Mouse (Mus musculus): ENCODE measurements around the gene Tbrg1. TPM values are rescaled to one million over a fixed set of nuclear protein-coding genes. Genes with fewer than 3 reads are reported as not detected.

Gene Tbrg1
- polyA plus RNA-seq, 1 experiment from 2014 or later = 105 TPM

DNA sequence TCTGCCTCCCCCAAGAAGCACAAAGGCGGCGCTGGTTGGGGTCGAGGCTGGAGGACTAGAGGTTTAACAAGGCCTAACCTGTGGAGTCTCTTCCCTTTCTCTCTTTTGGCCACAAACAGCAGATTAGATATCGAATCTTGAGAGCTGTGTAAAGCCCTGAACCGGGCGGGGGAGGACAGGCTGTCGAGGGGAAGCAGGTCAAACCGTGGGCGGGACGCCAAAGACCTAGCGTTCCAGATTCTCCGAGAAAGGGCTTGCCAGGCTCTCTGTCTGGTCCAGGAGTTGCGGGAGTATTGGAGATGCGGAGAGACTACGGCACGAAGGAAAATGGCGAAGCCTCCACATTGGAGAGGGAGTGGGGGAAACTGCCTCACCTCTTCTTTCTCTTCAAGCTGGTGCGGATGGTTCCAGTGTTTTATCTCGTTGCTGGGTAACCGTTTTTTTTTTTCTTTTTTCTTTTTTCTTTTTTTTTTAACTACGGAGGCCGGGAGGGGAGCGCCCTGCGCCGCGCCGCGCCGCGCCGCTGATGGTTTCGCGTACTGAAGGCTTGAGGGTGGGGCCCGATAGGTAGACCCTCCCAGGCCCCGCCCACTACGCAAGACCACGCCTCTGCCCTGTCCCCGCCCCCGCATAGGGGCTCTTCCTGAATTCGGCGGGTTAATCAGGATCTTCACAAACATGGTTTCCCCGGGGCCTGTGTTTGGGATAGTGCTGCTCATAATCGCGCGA, 43.8 kb downstream of the Tbrg1 start, which contains the start of gene Spa17:
Gene Spa17 (minus strand): TSS at position 541 of the 729 bp plus-strand sequence.
- H3K27ac ChIP-seq (ENCODE audit: low read length) = peak within 1 kb of the TSS; percentile 82
- no peaks in the 10 kb centered on the region for H3K27me3 ChIP-seq (ENCODE audit: control insufficient read depth, insufficient read depth, low read length)

DNA sequence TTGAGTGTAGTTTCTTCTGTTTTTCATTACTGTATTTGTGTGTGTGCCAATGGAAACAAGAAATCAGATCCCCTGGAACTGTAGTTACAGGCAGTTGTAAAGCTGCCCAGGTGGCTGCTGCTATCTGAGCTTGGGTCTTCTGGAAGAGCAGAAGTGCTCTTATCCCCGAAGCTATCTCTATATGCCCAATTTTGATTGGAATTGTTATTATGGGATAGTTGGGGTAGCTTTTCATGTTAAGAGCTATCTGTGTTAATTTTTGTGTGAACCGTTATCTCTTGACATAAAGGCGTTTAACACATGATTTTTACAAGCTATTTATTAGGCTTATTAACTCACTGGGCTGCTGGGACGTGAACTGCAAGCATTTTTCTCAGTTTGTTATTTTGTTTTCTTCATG, 47.6 kb downstream of the Tbrg1 start:
- Histone ChIP-seq H3K27me3 (ENCODE audit: control insufficient read depth, insufficient read depth, low read length) (no peaks in the 10 kb centered on the region), H3K9me3 (replicated peaks; ENCODE audit: control insufficient read depth, low read length) (no peaks in the 10 kb centered on the region), H3K4me3 (ENCODE audit: low read length) (no peak overlapping the region), H3K27ac (ENCODE audit: low read length) (no peak overlapping the region), H3K4me1 (ENCODE audit: control insufficient read depth, insufficient read depth, low read length) (peaks cover 7% of the 10 kb centered on the region; the same call in 1 of the 2 replicates), H3K9ac (ENCODE audit: low read length) (no peak overlapping the region), H3K4me2 (ENCODE audit: low read depth, low read length) (no peak overlapping the region), H3K36me3 (ENCODE audit: control insufficient read depth, insufficient read depth) (no peaks in the 10 kb centered on the region)
- 64% methylated on average over 4 of the region's 4 CpGs for WGBS
- no peak for ATAC-seq (replicated peaks; ENCODE audit: extremely low read depth, insufficient read depth, low FRiP score)

More for the DNA sequence above, 43.8 kb downstream of the Tbrg1 start, which contains the start of gene Spa17:
- Histone ChIP-seq H3K9me3 (replicated peaks; ENCODE audit: control insufficient read depth, low read length) (no peaks in the 10 kb centered on the region), H3K4me3 (ENCODE audit: low read length) (peak within 1 kb of the TSS; percentile 76), H3K4me2 (ENCODE audit: low read depth, low read length) (peak within 1 kb of the TSS; percentile 93), H3K4me1 (ENCODE audit: control insufficient read depth, insufficient read depth, low read length) (peaks cover 7% of the 10 kb centered on the region; the same call in 1 of the 2 replicates), H3K36me3 (ENCODE audit: control insufficient read depth, insufficient read depth) (no peaks in the 10 kb centered on the region), H3K9ac (ENCODE audit: low read length) (peak within 1 kb of the TSS; percentile 81)
- under 1% methylated on average over 45 of the region's 45 CpGs for WGBS
- peak; percentile 98 for ATAC-seq (replicated peaks; ENCODE audit: extremely low read depth, insufficient read depth, low FRiP score)

DNA sequence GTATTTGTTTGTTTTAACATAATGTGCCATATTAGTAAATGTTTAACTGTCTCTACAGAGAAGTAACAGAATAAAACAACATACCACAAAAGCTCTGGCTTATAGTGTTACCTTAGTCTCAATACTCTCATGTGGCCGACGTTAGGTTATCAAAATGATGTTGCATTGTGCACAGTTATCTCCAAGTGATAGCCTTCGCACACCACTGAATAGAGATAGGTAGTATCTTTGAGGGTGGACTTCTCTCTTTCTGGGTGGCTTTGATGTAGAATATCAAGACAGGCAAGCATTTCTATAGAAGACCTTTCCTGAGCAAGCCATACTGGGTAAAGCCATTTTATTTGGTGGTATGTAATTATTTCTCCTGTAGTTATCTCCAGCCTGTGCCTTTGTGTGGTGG, 52.0 kb downstream of the Tbrg1 start:
- Histone ChIP-seq H3K9me3 (replicated peaks; ENCODE audit: control insufficient read depth, low read length) (no peaks in the 10 kb centered on the region), H3K9ac (ENCODE audit: low read length) (no peak overlapping the region), H3K36me3 (ENCODE audit: control insufficient read depth, insufficient read depth) (no peaks in the 10 kb centered on the region), H3K4me2 (ENCODE audit: low read depth, low read length) (no peak overlapping the region), H3K27ac (ENCODE audit: low read length) (no peak overlapping the region), H3K4me3 (ENCODE audit: low read length) (no peak overlapping the region), H3K27me3 (ENCODE audit: control insufficient read depth, insufficient read depth, low read length) (no peaks in the 10 kb centered on the region), H3K4me1 (ENCODE audit: control insufficient read depth, insufficient read depth, low read length) (no peaks in the 10 kb centered on the region)
- 83% methylated on average over 3 of the region's 3 CpGs for WGBS
- ATAC-seq (replicated peaks; ENCODE audit: extremely low read depth, insufficient read depth, low FRiP score) = no peak

DNA sequence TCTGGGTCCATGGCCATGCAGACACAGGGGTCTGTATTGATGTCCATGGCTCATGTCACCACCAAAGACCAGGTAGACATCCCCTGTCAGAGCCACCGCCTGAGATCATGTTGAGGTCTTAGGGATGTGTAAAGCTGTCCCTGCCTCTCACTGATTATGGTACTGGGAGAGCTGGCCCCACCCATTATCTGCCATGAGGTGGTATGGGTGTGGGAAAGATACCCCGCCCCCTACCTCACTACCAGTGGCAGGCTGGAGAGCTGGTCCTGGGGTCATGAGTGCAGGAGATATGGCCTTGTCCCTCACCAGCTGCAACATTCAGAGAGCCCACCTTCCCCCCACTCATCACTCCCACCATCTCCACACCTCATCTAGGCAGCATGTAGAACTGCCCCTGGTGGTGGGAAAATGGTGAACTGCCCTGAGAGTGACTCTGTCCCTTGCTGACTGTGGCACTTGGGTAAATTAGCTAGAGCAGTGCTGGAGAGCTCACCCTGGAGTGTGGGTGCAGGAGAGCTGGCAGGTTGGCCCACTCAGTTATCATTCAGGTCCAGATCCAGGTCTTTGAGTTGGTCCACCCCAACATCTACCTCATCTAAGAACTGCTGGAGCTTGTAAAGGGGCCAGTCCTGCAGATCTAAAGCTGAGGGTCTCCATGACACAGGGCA, 56.4 kb downstream of the Tbrg1 start:
- no peaks in the 10 kb centered on the region for H3K4me1 ChIP-seq (ENCODE audit: control insufficient read depth, insufficient read depth, low read length)
- 82% methylated on average over 2 of the region's 2 CpGs for WGBS
- no peaks in the 10 kb centered on the region for H3K36me3 ChIP-seq (ENCODE audit: control insufficient read depth, insufficient read depth)
- no peak overlapping the region for H3K4me3 ChIP-seq (ENCODE audit: low read length)
- no peak overlapping the region for H3K9ac ChIP-seq (ENCODE audit: low read length)
- H3K4me2 ChIP-seq (ENCODE audit: low read depth, low read length) = no peak overlapping the region
- no peaks in the 10 kb centered on the region for H3K9me3 ChIP-seq (replicated peaks; ENCODE audit: control insufficient read depth, low read length)
- H3K27me3 ChIP-seq (ENCODE audit: control insufficient read depth, insufficient read depth, low read length) = no peaks in the 10 kb centered on the region
- ATAC-seq (replicated peaks; ENCODE audit: extremely low read depth, insufficient read depth, low FRiP score) = no peak
- no peak overlapping the region for H3K27ac ChIP-seq (ENCODE audit: low read length)

Other genes with a start within 250 kb of the Tbrg1 start
- gene Robo3, start 224.1 kb downstream of the Tbrg1 start, polyA plus RNA-seq (2015; fragmentation: Nextera tagmentation; extraction: Ambion mirVana) = not detected in 2 replicates
- 11.1 and 11.4 TPM in 2 replicates for gene Msantd2, start 168.0 kb downstream of the Tbrg1 start, polyA plus RNA-seq (2015; fragmentation: Nextera tagmentation; extraction: Ambion mirVana)
- gene Esam, start 129.2 kb downstream of the Tbrg1 start, polyA plus RNA-seq (2015; fragmentation: Nextera tagmentation; extraction: Ambion mirVana) = 92.1 and 101 TPM in 2 replicates
- 2.1 and 5.3 TPM in 2 replicates for gene Vsig2, start 118.1 kb downstream of the Tbrg1 start, polyA plus RNA-seq (2015; fragmentation: Nextera tagmentation; extraction: Ambion mirVana)
- gene Nrgn, start 104.4 kb downstream of the Tbrg1 start, polyA plus RNA-seq (2015; fragmentation: Nextera tagmentation; extraction: Ambion mirVana) = 3.4 and 4.3 TPM in 2 replicates
- gene Siae, start 101.6 kb downstream of the Tbrg1 start, polyA plus RNA-seq (2015; fragmentation: Nextera tagmentation; extraction: Ambion mirVana) = 9.2 and 10.9 TPM in 2 replicates
- gene Spa17, start 43.6 kb downstream of the Tbrg1 start, polyA plus RNA-seq (2015; fragmentation: Nextera tagmentation; extraction: Ambion mirVana) = 7.6 and 7.9 TPM in 2 replicates
- 0.05 TPM in 1 of 2 replicates, not detected in the other for gene Panx3, start 11.9 kb upstream of the Tbrg1 start, polyA plus RNA-seq (2015; fragmentation: Nextera tagmentation; extraction: Ambion mirVana)
- not detected in 2 replicates for gene Olfr160, start 58.9 kb upstream of the Tbrg1 start, polyA plus RNA-seq (2015; fragmentation: Nextera tagmentation; extraction: Ambion mirVana)
- gene Olfr874, start 87.8 kb upstream of the Tbrg1 start, polyA plus RNA-seq (2015; fragmentation: Nextera tagmentation; extraction: Ambion mirVana) = not detected in 2 replicates
- not detected in 2 replicates for gene Olfr875, start 114.5 kb upstream of the Tbrg1 start, polyA plus RNA-seq (2015; fragmentation: Nextera tagmentation; extraction: Ambion mirVana)
- gene Olfr876, start 145.7 kb upstream of the Tbrg1 start, polyA plus RNA-seq (2015; fragmentation: Nextera tagmentation; extraction: Ambion mirVana) = not detected in 2 replicates
- not detected in 2 replicates for gene Olfr877, start 197.0 kb upstream of the Tbrg1 start, polyA plus RNA-seq (2015; fragmentation: Nextera tagmentation; extraction: Ambion mirVana)
- gene Olfr145, start 239.4 kb upstream of the Tbrg1 start, polyA plus RNA-seq (2015; fragmentation: Nextera tagmentation; extraction: Ambion mirVana) = not detected in 2 replicates